Mouse (Mus musculus) naive thymus-derived CD4-positive, alpha-beta T cell, adult 5 months (primary cell): ENCODE data around the gene Pfas. TPM values are rescaled to one million over a fixed set of nuclear protein-coding genes. Genes with fewer than 3 reads are reported as not detected.

Experiments
- polyA plus RNA-seq: library from polyadenylated mRNA; unstranded; fragments of 100-300 nt; shearing (Covaris generic); gene quantifications from one replicate; pipeline ENCODE4 v1.2.1, GENCODE M21; 2017

The Pfas gene
- polyA plus RNA-seq, result 2.6 TPM

DNA sequence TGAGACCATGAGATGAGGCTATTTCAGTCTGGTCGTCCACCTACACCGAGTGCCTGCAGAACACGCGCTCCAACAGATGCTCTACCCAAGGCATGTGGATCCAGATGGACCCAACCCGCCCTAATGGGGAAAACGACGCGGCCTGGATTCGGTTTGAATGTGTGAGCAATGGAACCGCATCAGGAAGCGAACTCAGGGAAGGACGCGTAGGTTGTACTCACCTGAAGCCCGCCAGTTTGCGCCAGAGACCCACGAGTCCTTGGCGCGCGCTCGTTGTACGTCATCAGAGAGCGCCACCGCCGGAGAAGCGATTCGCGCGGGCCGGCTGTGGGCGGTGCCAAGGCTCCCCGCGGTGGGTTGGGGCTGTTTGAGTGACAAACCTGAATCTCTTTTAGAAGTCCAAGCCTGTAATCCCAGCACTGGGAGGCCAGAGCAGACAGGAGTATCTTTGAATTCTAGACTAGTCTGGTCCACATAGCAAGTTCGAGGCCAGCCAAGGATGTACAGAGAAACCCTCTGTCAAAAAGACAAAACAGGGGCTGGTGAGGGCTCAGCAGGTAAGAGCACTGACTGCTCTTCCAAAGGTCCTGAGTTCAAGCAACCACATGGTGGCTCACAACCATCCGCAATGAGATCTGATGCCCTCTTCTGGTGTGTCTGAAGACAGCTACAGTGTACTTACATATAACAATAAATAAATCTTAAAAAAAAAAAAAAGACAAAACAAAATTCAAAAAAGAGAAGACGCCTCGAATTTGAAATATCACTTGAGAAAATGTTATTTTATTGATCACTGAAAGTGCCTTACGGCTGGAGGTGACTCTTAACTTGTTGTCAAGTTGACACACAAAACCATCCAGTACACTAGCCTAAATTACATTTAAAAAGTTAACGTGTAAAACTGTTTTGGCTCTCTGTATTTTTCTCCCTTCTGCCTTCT is at the start of gene Pfas:
Pfas (minus strand) TSS at position 279 of the 940 bp plus-strand sequence.

DNA sequence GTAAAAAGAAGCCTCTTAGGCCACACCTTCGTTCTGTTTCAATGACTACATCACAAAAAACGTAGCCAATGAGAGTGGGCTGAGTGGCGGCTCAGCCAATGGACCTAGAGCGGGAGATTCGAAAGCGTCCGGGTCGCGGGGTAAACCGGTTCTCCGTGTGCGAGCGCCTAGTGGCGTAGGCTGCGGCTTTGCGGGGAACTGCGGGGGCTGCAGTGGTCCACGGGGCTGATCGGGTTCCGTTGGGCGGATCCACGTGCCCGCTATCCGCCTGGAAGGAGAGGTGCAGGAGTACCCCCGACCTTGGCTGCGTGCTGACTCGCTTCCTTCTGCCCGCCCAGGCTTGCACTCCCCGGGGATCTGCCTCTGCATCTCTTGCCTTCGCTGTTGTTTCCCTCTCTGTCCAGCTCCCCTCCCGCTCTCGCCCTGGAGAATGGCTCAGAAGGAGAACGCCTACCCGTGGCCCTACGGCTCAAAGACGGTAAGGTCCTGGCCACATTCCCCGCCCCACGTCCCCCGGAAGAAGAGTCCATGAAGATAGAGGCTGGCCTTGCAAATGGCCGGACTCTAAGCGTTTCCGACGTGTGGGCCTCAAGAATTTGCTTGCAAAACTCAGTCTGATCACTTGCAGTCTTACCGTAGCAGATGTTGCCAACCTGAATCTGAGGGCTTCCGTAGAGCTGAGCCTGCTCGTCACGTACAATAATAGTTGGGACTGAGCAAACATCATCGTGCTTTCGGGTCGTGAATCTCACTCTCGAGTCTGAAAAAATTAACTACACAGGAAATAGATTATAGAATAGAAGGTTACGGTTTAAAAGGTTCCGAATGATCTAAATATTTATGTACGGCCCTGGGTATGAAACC is 37.5 kb upstream of the Pfas start, which contains the start of gene Aurkb:
Aurkb (plus strand) TSS at position 117 of the 864 bp plus-strand sequence.

DNA sequence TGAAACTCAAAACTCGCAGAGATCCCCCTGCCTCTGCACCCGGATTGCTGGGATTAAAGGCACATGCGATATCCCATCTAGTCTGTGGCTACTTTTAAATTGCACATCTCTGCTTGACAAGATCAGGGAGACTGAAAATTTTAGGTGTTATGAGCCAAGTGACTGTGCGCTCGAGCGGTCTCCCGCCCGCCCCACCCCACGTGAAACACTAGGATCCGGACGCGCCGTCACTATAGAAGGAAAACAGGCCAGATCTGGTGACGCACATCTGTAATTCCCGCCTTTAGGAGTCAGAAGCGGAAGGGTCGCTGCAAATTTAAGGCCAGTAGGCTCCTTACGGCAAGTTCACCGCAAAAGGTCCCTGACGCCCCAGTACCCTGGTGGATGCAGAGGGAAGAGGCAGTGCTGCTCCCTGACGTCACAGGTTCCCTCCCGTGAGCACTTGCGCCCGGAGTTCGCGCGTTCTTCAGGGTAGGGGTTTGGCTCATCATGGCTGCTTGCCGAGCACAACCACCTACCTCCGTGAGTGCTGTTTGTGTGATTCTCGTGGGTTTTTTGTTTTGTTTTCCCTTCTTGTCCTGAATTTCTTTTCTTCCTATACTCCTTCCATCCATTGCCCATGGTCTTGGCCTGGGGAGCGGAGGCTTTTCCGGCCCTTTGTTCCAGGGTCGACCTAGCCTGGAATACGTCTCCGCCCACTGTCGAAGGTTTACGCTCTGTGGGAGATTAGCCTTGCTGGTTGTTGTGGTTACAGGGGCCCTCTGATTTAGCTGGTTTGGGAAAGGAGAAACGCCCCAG is 7.6 kb upstream of the Pfas start, which contains the start of gene Ctc1:
Ctc1 (plus strand) TSS at position 268 of the 798 bp plus-strand sequence.

DNA sequence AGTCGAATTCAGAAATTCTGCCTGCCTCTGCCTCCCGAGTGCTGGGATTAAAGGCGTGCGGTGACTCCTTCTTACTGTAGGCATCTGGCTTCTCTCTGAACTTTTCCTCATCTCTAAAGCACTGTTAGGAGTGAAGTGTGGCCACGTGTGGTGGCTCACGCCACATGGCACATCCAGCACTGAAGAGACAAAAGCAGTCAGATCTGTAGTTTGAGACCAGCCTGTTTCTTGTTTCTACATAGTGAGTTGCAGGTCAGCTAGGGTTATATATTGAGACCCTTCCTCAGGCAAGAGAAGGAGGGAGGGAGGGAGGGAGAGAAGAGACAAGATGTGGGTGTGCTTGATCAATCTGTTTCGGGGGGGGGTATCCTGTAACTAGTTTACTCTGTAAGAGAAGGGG is 33.2 kb downstream of the Pfas start, which contains the start of gene Rangrf:
Rangrf (minus strand) TSS at position 101 of the 400 bp plus-strand sequence.

DNA sequence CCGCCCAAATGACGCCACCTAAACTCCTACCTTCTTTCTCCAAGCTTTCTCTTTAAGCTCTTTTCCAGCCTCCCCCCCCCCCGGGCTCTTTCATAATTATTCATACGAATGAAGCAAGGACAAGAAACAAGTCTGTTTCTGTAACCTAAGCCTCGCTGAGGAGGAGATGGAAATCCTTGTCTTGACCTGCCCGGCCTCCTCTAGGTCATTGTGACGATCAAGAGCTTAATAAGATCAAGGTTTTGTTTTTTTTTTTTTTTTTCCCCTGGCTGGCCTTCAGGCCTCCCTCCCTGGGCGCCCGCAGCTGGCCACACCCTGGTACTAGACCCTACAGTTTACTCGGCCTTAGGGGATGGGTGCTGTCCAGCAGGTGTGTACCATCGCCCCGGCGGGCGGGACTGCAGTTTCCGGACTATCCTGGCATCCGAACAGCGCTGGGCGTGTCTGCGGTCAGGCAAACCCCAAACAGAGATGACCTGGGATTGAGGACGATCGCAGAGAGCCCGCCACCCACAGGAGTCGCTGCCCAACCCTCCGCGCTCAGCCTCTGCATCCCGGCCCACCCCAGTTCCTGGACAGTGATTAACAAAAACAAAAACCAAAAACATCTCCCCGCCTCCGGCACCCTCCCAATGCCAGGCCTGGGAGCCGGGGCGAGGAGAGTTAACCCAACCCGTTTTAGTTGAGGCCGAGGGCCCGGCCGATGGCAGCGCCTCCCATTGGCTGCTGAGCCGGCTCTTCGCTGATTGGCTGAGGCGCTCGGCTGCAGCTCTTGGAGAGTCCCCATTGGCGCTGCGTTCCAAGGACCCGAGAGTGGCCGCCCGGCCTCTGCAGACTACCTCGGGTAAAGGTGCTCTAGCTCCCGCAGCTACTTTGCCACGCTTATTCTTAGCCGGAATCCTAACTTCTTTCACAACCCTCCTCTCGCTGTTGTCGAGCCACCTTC is 40.6 kb downstream of the Pfas start, which contains the start of gene Slc25a35:
Slc25a35 (plus strand) TSS at position 795 of the 946 bp plus-strand sequence.

DNA sequence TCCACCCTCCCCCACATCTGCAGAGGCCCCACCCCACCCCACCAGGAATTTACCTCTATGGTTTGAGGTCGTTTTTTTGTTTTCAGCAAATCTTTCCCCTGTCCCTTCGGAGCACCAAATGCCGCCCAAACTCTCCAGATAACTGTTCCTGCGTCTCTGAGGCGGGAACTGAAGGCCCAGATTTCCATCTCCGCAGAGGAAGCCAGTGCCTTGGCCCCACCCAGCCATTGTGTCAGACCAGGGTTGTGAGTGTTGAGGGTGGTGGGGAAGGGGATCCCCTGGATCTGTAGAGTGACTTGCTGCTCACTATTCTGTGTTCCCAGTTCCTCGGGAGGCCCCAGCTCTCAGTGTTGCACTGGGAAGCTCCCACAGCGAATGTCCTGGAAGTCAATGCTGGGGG is 51.0 kb downstream of the Pfas start, which contains the start of gene Arhgef15:
Arhgef15 (minus strand) TSS at position 173 of the 400 bp plus-strand sequence.

Other genes starting within 250 kb of the Pfas start
- gene Ndel1, start 136.6 kb downstream of the Pfas start, polyA plus RNA-seq, result 150 TPM
- gene Rnf222, start 119.9 kb downstream of the Pfas start, polyA plus RNA-seq, result not detected
- gene Rpl26, start 106.9 kb downstream of the Pfas start, polyA plus RNA-seq, result 1,162 TPM
- 0.32 TPM for gene Odf4, start 81.4 kb downstream of the Pfas start, polyA plus RNA-seq
- 0.19 TPM for gene Arhgef15, start 51.0 kb downstream of the Pfas start, polyA plus RNA-seq
- gene Slc25a35, start 40.3 kb downstream of the Pfas start, polyA plus RNA-seq, result 10.2 TPM
- 10.0 TPM for gene Rangrf, start 33.3 kb downstream of the Pfas start, polyA plus RNA-seq
- 22.0 TPM for gene Ctc1, start 7.5 kb upstream of the Pfas start, polyA plus RNA-seq
- 0.25 TPM for gene Aurkb, start 37.2 kb upstream of the Pfas start, polyA plus RNA-seq
- gene Borcs6, start 51.3 kb upstream of the Pfas start, polyA plus RNA-seq, result 3.8 TPM
- 4.3 TPM for gene Tmem107, start 62.3 kb upstream of the Pfas start, polyA plus RNA-seq
- 265 TPM for gene Vamp2, start 80.0 kb upstream of the Pfas start, polyA plus RNA-seq
- 80.9 TPM for gene Per1, start 86.8 kb upstream of the Pfas start, polyA plus RNA-seq
- gene Hes7, start 111.9 kb upstream of the Pfas start, polyA plus RNA-seq, result not detected
- gene 9130213A22Rik, start 114.1 kb upstream of the Pfas start, polyA plus RNA-seq, result not detected
- gene Aloxe3, start 117.4 kb upstream of the Pfas start, polyA plus RNA-seq, result 0.07 TPM
- not detected for gene Alox12b, start 148.5 kb upstream of the Pfas start, polyA plus RNA-seq
- 0.25 TPM for gene Alox8, start 189.4 kb upstream of the Pfas start, polyA plus RNA-seq
- 0.04 TPM for gene Gucy2e, start 228.6 kb upstream of the Pfas start, polyA plus RNA-seq